Mouse (Mus musculus) neural tube, postnatal 0 days (tissue): Measurements from ENCODE around the gene Il4i1. TPM values are rescaled to one million over a fixed set of nuclear protein-coding genes. Genes with fewer than 3 reads are reported as not detected.

Experiments
- microRNA counts: library from miRNA; unstranded; fragments of <30 nt; microRNA quantifications from one replicate; lab custom pipeline; 2015
- microRNA-seq: library from miRNA; unstranded; fragments of <30 nt; microRNA quantifications from one replicate; pipeline ENCODE4, GENCODE M21; 2016
- polyA plus RNA-seq: library from polyadenylated mRNA; unstranded; fragments of >200 nt; fragmentation: Nextera tagmentation; extraction: Ambion mirVana; gene quantifications from 2 replicates; pipeline ENCODE4 v1.2.1, GENCODE M21; 2015

Il4i1 gene
- 0.65 and 0.75 TPM in 2 replicates for polyA plus RNA-seq

DNA sequence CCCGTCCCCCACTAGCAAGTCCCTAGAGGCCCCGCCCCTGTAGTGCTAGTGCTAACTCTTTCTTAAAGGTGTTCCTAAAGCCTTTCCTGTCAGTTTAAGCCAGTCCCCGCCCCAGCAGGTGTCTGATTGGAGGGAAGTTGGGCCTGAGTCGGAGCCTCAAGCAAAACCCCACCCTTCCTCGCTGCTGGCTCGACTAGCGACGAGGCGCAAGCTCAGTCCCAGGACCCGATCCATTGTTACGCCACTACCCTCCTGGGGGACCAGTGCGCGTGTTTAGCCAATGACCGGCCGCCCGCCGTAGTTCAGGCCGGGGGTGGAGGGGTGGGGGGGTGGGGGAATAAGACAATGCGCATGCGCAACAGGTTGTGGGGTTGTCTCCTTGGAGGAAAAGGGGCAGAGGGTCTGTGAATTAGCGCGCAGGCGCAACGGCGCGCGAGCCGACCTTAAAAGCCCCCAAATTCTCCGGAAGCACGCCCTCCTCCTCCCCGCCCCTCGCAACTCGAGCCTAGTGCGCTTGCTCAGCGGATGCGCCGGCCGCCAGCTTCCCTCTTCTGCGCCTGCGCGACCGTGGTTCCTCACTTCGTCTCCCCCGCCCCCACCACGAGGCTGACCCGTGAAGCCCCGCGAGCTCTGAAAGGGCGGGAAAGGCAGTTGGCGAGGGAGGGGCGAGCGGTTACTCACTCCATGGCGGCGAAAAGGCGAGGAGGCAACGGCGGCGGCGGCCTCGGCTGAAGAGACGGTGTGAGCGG, at the start of gene Il4i1, which contains the start of gene Nup62:
Gene Il4i1, plus strand, starts transcription at position 667 of the 749 bp plus-strand sequence.
Gene Nup62, plus strand, starts transcription at position 368 of the 749 bp plus-strand sequence.

DNA sequence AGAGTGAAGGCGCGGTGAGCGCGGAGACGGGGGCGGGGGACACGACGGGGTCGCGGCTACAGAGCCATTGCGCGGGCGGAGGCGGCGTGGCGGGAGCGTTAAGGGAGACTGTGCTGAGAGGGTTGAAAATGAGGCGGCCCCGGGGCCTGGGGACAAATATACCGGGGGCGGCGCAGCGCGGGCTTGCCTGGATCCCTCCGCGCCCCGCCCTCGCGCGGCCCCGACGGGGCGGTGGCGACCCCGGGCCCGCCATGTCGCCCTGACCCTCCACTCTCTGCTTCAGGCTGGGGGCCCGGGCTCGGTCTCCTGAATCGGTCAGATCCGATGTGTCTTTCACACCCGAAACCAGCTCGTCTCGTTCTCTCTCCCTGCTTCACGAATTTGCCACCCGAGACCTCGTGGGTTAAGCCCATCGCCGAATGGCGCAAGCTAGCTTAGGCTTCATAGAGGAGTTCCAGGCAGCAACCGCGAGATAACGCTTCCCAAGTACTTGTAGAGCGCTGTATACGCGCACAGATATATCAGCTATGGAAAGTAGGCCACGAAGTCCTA, 359 bp downstream of the Il4i1 start, which contains the start of gene Atf5:
Gene Atf5, minus strand, starts transcription at position 189 of the 552 bp plus-strand sequence.

DNA sequence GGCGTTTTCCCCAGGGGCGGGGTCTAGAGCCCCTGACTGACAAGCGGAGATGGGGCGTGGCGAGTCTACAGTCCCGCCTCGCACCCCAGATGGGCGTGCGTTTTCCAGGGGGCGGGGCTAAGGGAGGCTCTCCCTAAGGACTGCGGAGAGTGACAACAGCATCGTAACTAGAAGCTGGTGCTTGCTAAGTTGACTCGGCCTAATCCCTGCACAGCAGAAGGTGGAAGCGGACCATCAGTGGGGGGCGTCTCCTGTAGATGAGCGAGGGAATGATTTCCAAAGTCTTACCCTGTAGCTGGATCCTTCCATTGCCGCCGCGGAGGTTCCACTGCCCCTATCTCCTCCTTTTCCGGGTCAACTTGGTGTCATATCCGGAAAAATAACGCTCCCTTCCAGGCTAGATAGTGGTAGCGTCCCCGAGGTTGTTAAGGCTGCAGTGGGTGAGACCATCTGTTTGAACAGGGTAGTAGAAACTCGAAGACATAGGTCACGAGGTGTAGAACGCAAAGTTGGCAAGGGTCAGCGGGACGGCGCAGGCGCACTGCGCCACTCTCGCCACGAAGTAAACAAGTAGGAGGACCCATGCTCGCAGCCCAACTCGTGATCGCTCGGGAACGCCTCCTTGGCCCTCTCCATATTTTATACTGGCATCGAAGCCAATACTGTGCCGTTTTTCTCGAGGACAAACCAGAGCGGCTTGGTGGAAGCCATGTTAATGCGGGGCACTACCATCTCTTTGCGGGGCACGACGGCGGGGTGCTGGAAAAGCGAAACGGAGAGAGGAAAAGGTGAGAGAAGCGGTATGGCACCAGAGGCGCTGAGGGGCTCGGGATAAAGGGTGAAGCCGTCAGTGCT, 32.6 kb downstream of the Il4i1 start, which contains the start of the genes Akt1s1 and Tbc1d17:
Gene Akt1s1, plus strand, starts transcription at position 431 of the 855 bp plus-strand sequence.
Gene Tbc1d17, minus strand, starts transcription at position 519 of the 855 bp plus-strand sequence.

DNA sequence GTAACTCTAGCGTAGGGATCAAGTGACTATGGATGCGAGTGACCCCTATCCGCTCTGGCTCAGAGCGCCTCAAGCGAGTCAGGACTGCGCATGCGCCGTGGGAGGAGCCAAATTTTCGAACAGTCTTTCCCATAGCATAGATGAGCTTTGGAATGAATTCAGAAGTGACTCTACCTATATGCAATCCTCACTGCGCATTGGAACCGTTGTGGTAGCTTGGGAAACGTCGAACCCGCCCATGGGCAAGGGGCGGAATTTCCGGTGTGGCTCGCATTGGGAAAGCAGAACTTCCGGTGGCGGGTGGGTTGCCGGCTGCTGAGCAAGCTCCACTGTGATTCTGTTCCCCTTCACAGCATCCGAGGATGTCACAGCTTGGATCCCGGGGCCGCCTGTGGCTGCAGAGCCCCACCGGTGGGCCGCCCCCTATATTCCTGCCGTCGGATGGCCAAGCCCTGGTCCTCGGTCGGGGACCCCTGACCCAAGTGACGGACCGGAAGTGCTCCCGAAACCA, 40.9 kb downstream of the Il4i1 start, which contains the start of gene Pnkp:
Gene Pnkp, plus strand, starts transcription at position 98 of the 511 bp plus-strand sequence.

DNA sequence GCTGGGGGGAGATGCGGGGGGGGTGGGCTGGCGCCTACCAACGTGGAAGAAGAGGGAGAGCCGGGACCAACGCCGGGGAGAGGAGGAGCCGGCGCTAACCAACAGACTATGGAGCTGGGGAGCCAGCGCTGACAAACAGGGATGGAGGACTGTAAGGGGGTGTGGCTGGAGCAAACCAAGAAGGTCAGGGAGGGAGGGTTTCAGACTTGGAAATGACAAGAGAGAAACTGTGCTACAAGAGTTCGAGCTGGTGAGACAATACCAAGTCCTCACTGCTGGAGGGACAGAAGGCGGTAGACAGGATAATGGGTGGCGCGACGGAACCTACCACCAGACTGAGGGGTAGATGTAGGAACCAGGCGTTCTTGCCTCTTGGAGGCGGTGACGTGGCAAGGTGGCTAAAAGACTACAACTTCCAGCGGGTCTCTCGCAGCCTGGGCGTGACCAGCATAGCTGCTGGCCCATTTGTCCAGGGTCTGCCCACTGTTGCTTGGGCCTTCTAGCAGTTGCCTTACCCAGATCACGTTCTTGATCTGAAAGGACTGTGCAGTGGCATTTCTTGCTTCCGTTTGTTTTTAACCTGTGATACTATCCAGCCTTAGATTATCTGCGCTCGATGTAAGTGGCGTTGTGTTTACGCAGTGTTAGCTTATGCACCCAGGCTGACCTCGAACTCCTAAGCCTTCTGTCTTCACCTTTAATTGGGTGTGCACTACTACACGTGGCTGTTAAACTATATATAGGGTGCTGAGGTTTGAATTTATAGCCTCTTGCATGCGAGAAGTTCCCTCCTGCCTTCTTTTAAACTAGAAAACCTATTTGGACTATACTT, 53.7 kb downstream of the Il4i1 start, which contains the start of gene Ptov1:
Gene Ptov1, minus strand, starts transcription at position 92 of the 832 bp plus-strand sequence.

MicroRNAs encoded within 50 kb of the gene (microRNA counts, 519-probe panel; counts per million panel counts)
- 40.5 counts per million for microRNA mmu-miR-707 (lab: Ali Mortazavi, UCI)

Small RNA genes lying within 50 kb of the gene (microRNA-seq; reads per million reads assigned to microRNA genes)
- not detected for gene Mir707

Other genes starting within 250 kb of the Il4i1 start
- 0.62 and 1.2 TPM in 2 replicates for gene Napsa, start 244.0 kb upstream of the Il4i1 start, polyA plus RNA-seq
- 11.6 and 11.9 TPM in 2 replicates for gene Kcnc3, start 225.7 kb upstream of the Il4i1 start, polyA plus RNA-seq
- gene Myh14, start 145.5 kb upstream of the Il4i1 start, polyA plus RNA-seq: 9.5 and 11.4 TPM in 2 replicates
- not detected in 2 replicates for gene Izumo2, start 107.6 kb upstream of the Il4i1 start, polyA plus RNA-seq
- gene Vrk3, start 68.0 kb upstream of the Il4i1 start, polyA plus RNA-seq: 26.6 and 27.4 TPM in 2 replicates
- 0.77 and 0.92 TPM in 2 replicates for gene Zfp473, start 65.3 kb upstream of the Il4i1 start, polyA plus RNA-seq
- gene Nup62, start 299 bp upstream of the Il4i1 start, polyA plus RNA-seq: 30.3 and 34.3 TPM in 2 replicates
- gene Atf5, start 271 bp downstream of the Il4i1 start, polyA plus RNA-seq: 4.6 TPM in 2 replicates
- gene Akt1s1, start 32.6 kb downstream of the Il4i1 start, polyA plus RNA-seq: 90.2 and 91.0 TPM in 2 replicates
- gene Tbc1d17, start 32.7 kb downstream of the Il4i1 start, polyA plus RNA-seq: 103 and 107 TPM in 2 replicates
- gene Pnkp, start 40.8 kb downstream of the Il4i1 start, polyA plus RNA-seq: 27.6 and 30.9 TPM in 2 replicates
- gene Ptov1, start 53.4 kb downstream of the Il4i1 start, polyA plus RNA-seq: 473 and 497 TPM in 2 replicates
- 102 and 116 TPM in 2 replicates for gene Med25, start 76.3 kb downstream of the Il4i1 start, polyA plus RNA-seq
- 15.0 and 17.1 TPM in 2 replicates for gene Fuz, start 79.7 kb downstream of the Il4i1 start, polyA plus RNA-seq
- 115 and 126 TPM in 2 replicates for gene Ap2a1, start 113.1 kb downstream of the Il4i1 start, polyA plus RNA-seq
- 0.13 and 0.25 TPM in 2 replicates for gene Tsks, start 126.8 kb downstream of the Il4i1 start, polyA plus RNA-seq
- 47.3 and 54.4 TPM in 2 replicates for gene Cpt1c, start 158.5 kb downstream of the Il4i1 start, polyA plus RNA-seq
- 421 and 486 TPM in 2 replicates for gene Prmt1, start 170.2 kb downstream of the Il4i1 start, polyA plus RNA-seq
- 39.9 and 41.6 TPM in 2 replicates for gene Irf3, start 181.3 kb downstream of the Il4i1 start, polyA plus RNA-seq
- gene Bcl2l12, start 182.3 kb downstream of the Il4i1 start, polyA plus RNA-seq: 9.2 and 11.8 TPM in 2 replicates
- gene Scaf1, start 200.0 kb downstream of the Il4i1 start, polyA plus RNA-seq: 46.4 and 54.3 TPM in 2 replicates
- 19.6 and 25.6 TPM in 2 replicates for gene Rras, start 201.6 kb downstream of the Il4i1 start, polyA plus RNA-seq
- gene Prr12, start 236.5 kb downstream of the Il4i1 start, polyA plus RNA-seq: 9.7 and 11.6 TPM in 2 replicates
- gene Nosip, start 246.0 kb downstream of the Il4i1 start, polyA plus RNA-seq: 59.8 and 66.5 TPM in 2 replicates
- 14.7 and 15.8 TPM in 2 replicates for gene Prrg2, start 246.3 kb downstream of the Il4i1 start, polyA plus RNA-seq